Mouse (Mus musculus) hindbrain, postnatal 0 days (tissue): ENCODE results near the gene Dmkn. TPM values are rescaled to one million over a fixed set of nuclear protein-coding genes. Genes with fewer than 3 reads are reported as not detected.

Source experiments
- ATAC-seq: fragments of 200-750 bp; cut with Nextera tagmentation; 2 replicates; pipeline ENCODE4 v1.8.0; 2017; ENCODE audit warnings: mild to moderate bottlenecking, moderate TSS enrichment, moderate library complexity
- DNase-seq: peaks from one replicate; pipeline ENCODE4 v3.0.0-alpha.2; 2015; ENCODE audit warnings: low spot score
- H3K27ac ChIP-seq: fragments of 300-500 bp; sonication (generic); 2 replicates; pipeline ENCODE4 v1.5.1; 2014; ENCODE audit warnings: mild to moderate bottlenecking
- H3K27me3 ChIP-seq: fragments of 300-500 bp; sonication (generic); 2 replicates; pipeline ENCODE4 v1.6.1; 2014; ENCODE audit warnings: low read length, mixed read lengths; ENCODE audit not compliant: insufficient read depth
- H3K36me3 ChIP-seq: fragments of 300-500 bp; sonication (generic); 2 replicates; pipeline ENCODE4 v1.6.1; 2014; ENCODE audit warnings: low read length, mixed read lengths; ENCODE audit not compliant: insufficient read depth
- H3K4me1 ChIP-seq: fragments of 300-500 bp; sonication (generic); 2 replicates; pipeline ENCODE4 v1.6.1; 2014; ENCODE audit warnings: antibody characterized with exemption, low read length, mixed read lengths; ENCODE audit not compliant: insufficient read depth
- H3K4me2 ChIP-seq: fragments of 300-500 bp; sonication (generic); 2 replicates; pipeline ENCODE4 v1.6.1; 2014; ENCODE audit warnings: low read depth, mild to moderate bottlenecking, low read length, moderate library complexity, mixed read lengths
- H3K4me3 ChIP-seq: fragments of 300-500 bp; sonication (generic); 2 replicates; pipeline ENCODE4 v1.5.1; 2014; ENCODE audit warnings: low read length
- H3K9ac ChIP-seq: fragments of 300-500 bp; sonication (generic); replicated peaks from 2 replicates; pipeline ENCODE4 v1.6.1; 2014; ENCODE audit warnings: mild to moderate bottlenecking, low read length, moderate library complexity, mixed read lengths
- H3K9me3 ChIP-seq: fragments of 300-500 bp; sonication (generic); 2 replicates; pipeline ENCODE4 v1.6.1; 2016; ENCODE audit warnings: low read length, mixed read lengths
- CTCF ChIP-seq: IDR thresholded peaks from 2 replicates; pipeline ENCODE4 v1.5.1; 2016; ENCODE audit warnings: antibody characterized with exemption, control low read depth, low read depth
- WGBS: fragments of 180-500 bp; shearing (Covaris S2); extraction: QIAGEN DNeasy Blood & Tissue Kit; methylation state at CpG from one replicate; pipeline ENCODE4 v1.1.7; 2014; 5-methylcytosine and 5-hydroxymethylcytosine counted together
- polyA plus RNA-seq: library from polyadenylated mRNA; unstranded; fragments of >200 nt; fragmentation: Nextera tagmentation; extraction: Ambion mirVana; gene quantifications from 2 replicates; pipeline ENCODE4 v1.2.1, GENCODE M21; 2015
- total RNA-seq: library from RNA; depleted of rRNA; stranded (reverse); fragments of >200 nt; gene quantifications from 2 replicates; pipeline ENCODE4 v1.2.3, GENCODE M21; 2014

Gene Dmkn
- total and polyA plus RNA-seq, 2 experiments from 2014 or later = 2.1 to 3.9 TPM

- Histone ChIP-seq H3K9ac (no peak overlapping the region), H3K27ac (no peak overlapping the region), H3K4me1 (no peaks in the 10 kb centered on the region), H3K9me3 (no peaks in the 10 kb centered on the region), H3K27me3 (no peaks in the 10 kb centered on the region), H3K4me3 (no peak overlapping the region), H3K4me2 (no peak overlapping the region), H3K36me3 (no peaks in the 10 kb centered on the region)
- no peak for ATAC-seq
- 40% methylated on average over 4 of the region's 4 CpGs for WGBS
- TF ChIP-seq CTCF = no peak
- peak; percentile 10 for DNase-seq
These were observed 19.4 kb upstream of the Dmkn start for GRCm38 (mm10) chr7:30744022-30744598.

- ATAC-seq = no peak
- H3K27ac ChIP-seq = no peak overlapping the region
- DNase-seq = no peak
- 88% methylated on average over 7 of the region's 7 CpGs for WGBS
- H3K27me3 ChIP-seq = no peaks in the 10 kb centered on the region
- H3K36me3 ChIP-seq = no peaks in the 10 kb centered on the region
- H3K4me1 ChIP-seq = no peaks in the 10 kb centered on the region
- H3K4me2 ChIP-seq = no peak overlapping the region
- no peaks in the 10 kb centered on the region for H3K9me3 ChIP-seq
- no peak overlapping the region for H3K9ac ChIP-seq
- TF ChIP-seq CTCF = no peak
- no peak overlapping the region for H3K4me3 ChIP-seq
These were observed 15.9 kb upstream of the Dmkn start for GRCm38 (mm10) chr7:30747525-30748204.

- H3K9me3 ChIP-seq = no peaks in the 10 kb centered on the region
- no peak for TF ChIP-seq CTCF
- ATAC-seq (no peak), DNase-seq (no peak)
- no peak overlapping the region for H3K4me3 ChIP-seq
- no peak overlapping the region for H3K9ac ChIP-seq
- H3K4me2 ChIP-seq = no peak overlapping the region
- 92% methylated on average over 13 of the region's 13 CpGs for WGBS
- no peaks in the 10 kb centered on the region for H3K4me1 ChIP-seq
- no peaks in the 10 kb centered on the region for H3K36me3 ChIP-seq
- no peak overlapping the region for H3K27ac ChIP-seq
- H3K27me3 ChIP-seq = no peaks in the 10 kb centered on the region
These were observed 13.5 kb upstream of the Dmkn start for GRCm38 (mm10) chr7:30749824-30750606.

GRCm38 (mm10) chr7:30751086-30751669, 12.4 kb upstream of the Dmkn start, which contains the start of gene Sbsn:
Sbsn (plus strand) TSS chr7:30751471.
- Histone ChIP-seq H3K27ac (no peak within 1 kb of the TSS), H3K4me1 (no peaks in the 10 kb centered on the region), H3K36me3 (0 out of 2 replicates have a peak, but pooled peaks cover 2% of the 10 kb centered on the region), H3K4me3 (no peak within 1 kb of the TSS), H3K9me3 (no peaks in the 10 kb centered on the region), H3K4me2 (no peak within 1 kb of the TSS), H3K27me3 (no peaks in the 10 kb centered on the region), H3K9ac (no peak within 1 kb of the TSS)
- DNase-seq = no peak
- no peak for ATAC-seq
- no peak for TF ChIP-seq CTCF
- WGBS = 70% methylated on average over 4 of the region's 5 CpGs

GRCm38 (mm10) chr7:30757001-30757400, 6.6 kb upstream of the Dmkn start:
- Histone ChIP-seq H3K27me3 (no peaks in the 10 kb centered on the region), H3K36me3 (0 out of 2 replicates have a peak, but pooled peaks cover 8% of the 10 kb centered on the region), H3K27ac (no peak overlapping the region), H3K9ac (no peak overlapping the region), H3K9me3 (no peaks in the 10 kb centered on the region), H3K4me2 (no peak overlapping the region), H3K4me1 (no peaks in the 10 kb centered on the region), H3K4me3 (no peak overlapping the region)
- WGBS = 46% methylated on average over 2 of the region's 3 CpGs
- ATAC-seq (no peak), DNase-seq (no peak)
- TF ChIP-seq CTCF = no peak

GRCm38 (mm10) chr7:30758853-30759252, 4.7 kb upstream of the Dmkn start:
- 0 out of 2 replicates have a peak, but pooled peaks have one; percentile 63 for ATAC-seq
- Histone ChIP-seq H3K4me1 (no peaks in the 10 kb centered on the region), H3K36me3 (0 out of 2 replicates have a peak, but pooled peaks cover 8% of the 10 kb centered on the region), H3K4me2 (no peak overlapping the region), H3K4me3 (no peak overlapping the region), H3K9me3 (no peaks in the 10 kb centered on the region), H3K27me3 (no peaks in the 10 kb centered on the region), H3K27ac (no peak overlapping the region), H3K9ac (no peak overlapping the region)
- WGBS = 55% methylated on average over 4 of the region's 4 CpGs
- DNase-seq = peak; percentile 65
- TF ChIP-seq CTCF = peak; percentile 63
